Mouse (Mus musculus) hematopoietic stem cell, adult 5-6 weeks (primary cell): Measurements from ENCODE around the gene Rtn1. TPM values are rescaled to one million over a fixed set of nuclear protein-coding genes. Genes with fewer than 3 reads are reported as not detected.

ENCODE experiments used
- ATAC-seq, 2 experiments: fragments of 125-278 bp in 1 of 2; replicated peaks in 1 of 2; 2 replicates each; pipeline ENCODE4 v1.8.0; 2016 to 2017; ENCODE audit warnings: inconsistent platforms in 2 of 2, mild to moderate bottlenecking in 2 of 2, moderate number of reproducible peaks in 2 of 2, low read depth in 1 of 2, moderate TSS enrichment in 1 of 2; ENCODE audit not compliant: low FRiP score in 2 of 2, poor library complexity in 2 of 2, severe bottlenecking in 2 of 2, insufficient read depth in 1 of 2, low TSS enrichment in 1 of 2
- total RNA-seq: library from RNA; stranded (forward); fragments of 172-1452, 232-1000 nt; gene quantifications from 2 replicates; pipeline ENCODE4 v1.2.3, GENCODE M21; 2017

The Rtn1 gene
- total RNA-seq, 1 experiment from 2014 or later: not detected

DNA sequence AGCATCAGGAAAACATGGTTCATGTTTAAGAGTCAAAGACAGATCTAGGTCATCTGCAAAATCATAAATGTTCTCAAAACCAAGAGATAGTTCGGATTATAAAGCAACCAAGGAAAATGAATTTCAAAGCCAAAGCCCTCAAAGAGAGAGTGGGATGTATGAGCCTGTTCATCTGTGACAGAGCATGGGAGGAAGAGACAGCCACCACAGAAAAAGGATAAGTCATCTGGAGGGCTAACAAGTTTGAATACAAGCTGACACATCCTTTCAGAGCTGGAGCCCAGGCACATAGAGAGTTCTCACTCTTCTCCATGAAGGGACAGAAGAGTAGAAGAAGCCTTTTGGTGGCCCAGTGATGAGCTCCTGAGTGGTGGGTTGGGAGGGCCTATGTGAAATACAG, 55.3 kb downstream of the Rtn1 start:
- ATAC-seq: no peak

DNA sequence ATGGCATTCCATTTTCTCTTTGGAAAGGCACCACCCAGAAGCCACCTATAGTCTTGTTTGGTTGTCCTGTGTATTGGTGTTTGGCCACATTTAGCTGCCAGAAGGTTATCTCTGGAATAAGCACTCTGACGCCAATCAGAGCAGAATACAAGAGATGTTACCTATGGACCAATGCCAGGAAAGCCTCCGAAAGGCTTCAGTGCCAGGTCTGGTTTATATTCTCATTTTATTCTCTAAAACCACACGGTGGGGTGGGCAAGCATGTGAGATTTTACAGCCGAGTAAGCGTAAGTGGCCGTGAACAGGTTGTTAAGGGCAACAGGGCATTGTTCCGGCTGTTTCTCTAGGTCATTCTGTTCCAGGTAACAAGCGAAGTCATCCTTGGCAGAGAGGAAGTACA, 60.3 kb downstream of the Rtn1 start:
- no peak for ATAC-seq

GRCm38 (mm10) chr12:72347184-72347583, 61.7 kb downstream of the Rtn1 start:
- ATAC-seq: no peak

GRCm38 (mm10) chr12:72343639-72344038, 65.2 kb downstream of the Rtn1 start:
- ATAC-seq: no peak

DNA sequence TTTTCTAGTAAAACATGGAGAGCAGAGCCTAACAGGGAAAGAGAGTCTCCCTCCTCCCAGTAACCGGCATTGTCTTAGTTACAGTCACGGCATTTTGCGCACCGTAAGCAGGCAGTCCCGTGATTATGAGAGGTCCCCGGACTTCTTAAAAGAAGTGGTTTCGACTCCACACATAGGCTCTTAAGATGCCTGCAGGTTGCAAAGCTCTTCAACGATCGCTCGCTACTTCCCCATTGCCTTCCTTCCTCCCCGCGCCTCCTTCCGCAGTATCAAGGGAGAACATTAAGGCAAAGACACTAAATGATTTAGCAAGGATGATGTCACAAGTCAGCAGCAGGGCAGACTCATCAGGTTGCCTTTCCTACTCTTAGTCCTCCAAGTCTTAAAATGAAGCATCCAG, 72.8 kb downstream of the Rtn1 start:
- no peak for ATAC-seq

DNA sequence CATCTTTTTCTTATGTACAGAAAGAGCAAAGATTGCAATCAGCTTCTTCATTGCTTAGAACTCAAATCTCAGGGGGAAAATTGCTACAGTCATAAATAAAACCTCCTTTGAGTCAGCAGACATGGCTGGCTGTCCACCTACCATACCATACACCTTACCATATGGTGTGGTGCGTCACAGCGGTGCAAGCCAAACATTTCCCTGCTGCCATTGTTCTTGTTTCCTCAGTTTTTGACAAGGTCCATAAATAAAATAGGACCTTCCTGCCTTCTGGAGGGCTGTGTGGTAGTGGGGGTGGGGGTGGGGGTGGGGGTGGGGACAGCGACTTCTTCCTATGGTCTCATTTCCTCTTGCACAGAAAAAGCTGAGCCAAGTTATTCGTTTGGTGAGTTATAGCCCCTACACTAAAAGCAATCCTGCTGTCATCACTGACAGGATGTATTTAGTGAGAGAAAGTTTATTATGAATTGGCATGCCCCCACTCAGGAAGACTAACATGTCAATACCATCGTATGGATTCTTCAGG, 76.3 kb downstream of the Rtn1 start:
- no peak for ATAC-seq

GRCm38 (mm10) chr12:72331912-72332487, 76.9 kb downstream of the Rtn1 start:
- no peak for ATAC-seq

GRCm38 (mm10) chr12:72326087-72326486, 82.8 kb downstream of the Rtn1 start:
- ATAC-seq: no peak

DNA sequence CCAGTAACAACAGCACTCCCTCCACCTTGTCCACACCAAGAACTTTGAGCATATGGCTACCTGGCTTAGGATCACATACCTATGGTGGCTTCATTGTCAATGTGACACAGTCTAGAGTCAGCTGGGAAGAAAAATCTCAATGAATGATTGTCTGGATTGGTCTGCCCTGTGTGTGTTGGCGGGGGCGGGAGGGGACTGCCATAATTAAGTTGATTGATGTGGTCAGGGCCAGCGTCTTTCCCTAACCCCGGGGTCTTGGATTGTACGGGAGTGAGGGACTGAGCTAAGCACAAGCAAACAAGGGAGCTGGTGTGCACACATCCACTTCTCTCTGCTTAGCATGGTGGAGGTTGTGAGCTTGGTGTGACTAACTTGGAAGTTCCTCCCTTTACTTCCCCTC, 83.8 kb downstream of the Rtn1 start:
- ATAC-seq: no peak

DNA sequence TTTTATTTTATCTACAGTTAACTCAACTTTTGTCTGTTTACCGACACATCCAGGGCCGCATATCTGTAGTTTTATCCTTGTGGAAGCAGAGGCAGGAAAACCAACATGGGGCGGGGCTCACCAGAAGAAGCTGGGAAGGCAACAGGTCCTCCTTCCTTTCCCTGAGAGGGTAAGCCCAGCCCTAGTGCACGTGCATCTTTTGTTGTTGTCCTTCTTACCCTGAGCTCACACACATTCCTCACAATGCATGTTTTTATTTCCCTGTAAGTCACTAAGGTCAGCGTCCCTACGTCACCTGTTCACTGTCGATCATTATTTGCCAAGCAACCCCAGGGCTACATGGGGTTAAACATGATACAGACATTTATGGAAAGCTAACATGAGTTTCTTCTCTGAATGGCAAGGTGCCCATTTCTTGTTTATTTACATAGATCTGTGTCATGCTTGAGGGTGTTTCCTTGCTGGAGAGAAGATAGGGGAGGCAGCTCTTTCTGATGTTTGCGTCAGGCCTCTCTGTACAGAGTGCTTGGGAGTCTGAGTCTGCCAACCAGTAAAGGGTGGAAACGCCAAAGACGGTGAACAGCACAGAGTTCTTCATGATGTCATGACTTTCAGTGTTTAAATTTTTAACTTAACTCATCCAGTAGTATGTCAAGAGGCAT, 84.5 kb downstream of the Rtn1 start:
- ATAC-seq: no peak

DNA sequence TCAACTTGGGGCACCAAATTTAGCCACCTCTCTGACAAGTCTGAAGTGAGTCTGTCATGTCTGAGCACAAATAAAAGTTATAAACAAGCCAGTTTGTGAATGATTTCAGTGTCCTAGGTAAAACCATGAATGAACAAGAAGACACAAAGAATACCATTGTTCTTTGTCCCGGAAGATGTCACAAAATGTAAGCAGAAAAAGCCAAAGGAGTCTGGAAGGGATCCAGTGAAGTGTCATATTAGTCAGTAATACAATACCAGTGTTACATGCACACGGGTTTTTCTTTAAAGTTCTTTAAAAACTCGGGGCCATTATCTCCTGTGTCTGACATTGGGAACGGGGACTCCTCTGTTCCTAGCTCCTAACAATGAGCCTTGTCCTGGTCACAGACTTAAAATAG, 85.1 kb downstream of the Rtn1 start:
- ATAC-seq: no peak

- ATAC-seq: no peak
Observed at GRCm38 (mm10) chr12:72315732-72316465, 93.0 kb downstream of the Rtn1 start.

DNA sequence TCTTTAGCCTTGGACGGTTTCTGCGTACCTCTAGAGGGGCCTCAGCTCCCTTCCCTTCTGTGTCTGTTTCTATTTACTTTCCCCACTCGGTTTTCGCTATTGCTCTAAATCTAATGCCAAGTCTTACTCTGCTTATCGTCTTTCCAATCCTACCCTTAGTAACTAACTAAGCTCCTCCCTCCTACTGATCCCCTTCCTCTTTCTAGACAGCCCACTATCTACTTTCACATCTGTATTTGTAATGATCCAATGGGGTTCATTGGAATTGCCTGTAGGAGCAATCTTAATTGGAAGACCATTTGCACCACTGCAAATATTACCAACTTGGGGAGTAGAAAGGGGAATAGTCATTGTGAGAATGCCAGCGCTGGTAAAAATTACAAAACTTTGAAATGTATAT, 98.0 kb downstream of the Rtn1 start:
- no peak for ATAC-seq

- ATAC-seq: no peak
Observed at GRCm38 (mm10) chr12:72308506-72308905, 100.3 kb downstream of the Rtn1 start.

- ATAC-seq: no peak
Observed at GRCm38 (mm10) chr12:72306281-72306680, 102.6 kb downstream of the Rtn1 start.

DNA sequence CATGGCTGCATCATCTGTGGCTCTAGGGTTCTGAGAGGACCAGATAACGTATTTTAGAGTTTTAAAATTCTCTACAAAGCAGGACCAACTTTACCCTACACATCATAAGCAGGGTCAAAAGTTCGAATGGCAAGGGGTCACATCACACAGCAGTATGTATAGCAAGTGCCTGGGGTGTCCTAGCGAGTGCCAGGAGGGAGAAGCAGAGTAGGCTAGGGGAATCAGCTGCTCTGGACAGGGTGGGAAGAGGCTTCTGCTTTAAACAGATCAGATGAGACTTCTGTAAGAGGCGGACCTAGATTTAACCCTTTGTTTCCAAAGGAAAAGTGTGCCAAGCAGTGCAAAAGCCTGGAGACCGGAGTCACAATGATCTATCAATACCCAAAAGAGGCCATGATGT, 103.4 kb downstream of the Rtn1 start:
- ATAC-seq: no peak

DNA sequence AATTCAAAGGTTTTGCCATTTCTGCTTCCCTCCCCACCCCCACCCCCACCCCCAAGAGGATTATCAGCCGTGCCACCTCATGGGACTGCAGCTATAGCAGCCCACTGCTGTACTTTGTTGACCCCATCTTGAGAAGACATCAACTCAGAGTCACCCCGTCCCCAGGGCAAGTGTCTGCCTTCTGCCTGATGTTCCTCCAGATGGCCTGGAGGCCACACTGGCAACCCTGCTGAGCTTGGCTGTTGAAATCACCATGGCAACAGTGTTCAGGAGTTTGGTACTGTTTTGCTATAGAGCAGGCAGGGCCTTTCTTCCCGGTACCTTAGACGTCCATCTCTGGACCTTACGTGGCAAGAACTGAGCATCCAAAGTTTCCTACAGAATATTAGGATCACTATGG, 103.9 kb downstream of the Rtn1 start:
- no peak for ATAC-seq

DNA sequence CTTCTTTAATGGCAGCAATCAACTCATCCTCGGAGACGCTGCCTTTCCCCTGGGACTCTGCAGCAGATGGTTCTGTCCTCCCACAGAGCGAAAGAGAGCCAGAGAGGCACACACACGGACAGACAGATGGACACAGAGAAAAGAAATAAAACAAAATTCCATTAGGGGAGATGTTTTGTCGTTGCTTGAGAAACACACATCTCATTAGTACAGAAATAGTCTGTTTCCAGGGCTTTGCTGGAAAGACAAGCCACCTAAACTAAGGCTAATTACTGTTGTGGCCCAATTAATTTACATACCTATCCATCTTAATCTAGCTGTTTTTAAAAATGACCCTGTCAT, 104.5 kb downstream of the Rtn1 start:
- no peak for ATAC-seq
